Mouse (Mus musculus) liver, postnatal 0 days (tissue): ENCODE data around the gene Kat2a.

Experiments used
- CTCF ChIP-seq: sonication (generic); IDR thresholded peaks from 2 replicates; pipeline ENCODE4 v1.5.1; 2016; ENCODE audit warnings: antibody characterized with exemption, low read depth
- EP300 ChIP-seq: IDR thresholded peaks from 2 replicates; pipeline ENCODE4 v1.6.1; 2016; ENCODE audit warnings: antibody characterized with exemption, low read depth, mild to moderate bottlenecking

DNA sequence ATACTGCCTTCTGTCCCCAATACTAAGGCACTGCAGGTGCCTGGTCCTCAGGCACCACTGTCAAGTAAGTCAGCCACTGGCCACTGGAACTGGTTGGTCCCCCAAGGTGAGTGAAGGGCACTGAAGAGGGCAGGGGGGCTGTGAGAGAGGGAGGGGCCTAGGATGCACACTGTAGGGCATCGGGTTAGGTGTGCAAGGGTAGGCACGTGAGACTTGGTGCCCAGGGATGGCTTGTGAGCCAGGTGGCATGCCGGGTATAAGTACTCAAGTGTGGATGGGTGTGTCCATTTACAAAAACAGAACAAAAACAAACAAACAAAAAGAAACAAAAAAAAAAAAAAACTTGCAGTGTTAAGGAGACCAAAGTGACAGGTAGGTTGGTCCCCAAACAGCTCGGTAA is 23.8 kb downstream of the Kat2a start:
- TF ChIP-seq CTCF (no peak), EP300 (no peak)
